Mouse (Mus musculus): ENCODE measurements at regions not wholly inside any gene's neighbourhood (a gene's known extent, or its start where the extent isn't known, plus 50 kb on each side); places are given as distances from the start of the nearest gene placed in this dataset.

DNA sequence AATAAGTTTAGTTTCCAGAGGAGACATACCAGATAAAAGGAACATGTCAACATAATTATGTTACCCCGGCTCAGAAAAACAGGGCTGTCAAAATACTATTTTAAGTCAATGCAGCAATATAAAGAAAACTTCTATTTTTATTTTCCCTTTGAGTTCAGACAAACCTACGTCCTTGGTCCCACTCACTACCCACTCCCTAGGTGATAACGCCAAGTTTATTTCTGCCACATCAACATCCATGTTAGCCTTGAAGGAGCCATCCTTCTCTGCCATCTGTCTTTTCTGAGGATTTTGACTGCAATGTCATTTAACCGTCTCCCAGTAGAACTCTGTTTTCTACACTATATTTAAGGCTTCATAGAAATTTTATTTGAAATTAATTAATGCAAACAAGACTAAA, 396.5 kb upstream of the Dppa4 start:
- TF ChIP-seq CTCF (IDR thresholded peaks at IDR 0.05; ENCODE audit: low read depth, low read length) (no peak), GATA1 (IDR thresholded peaks at IDR 0.05; ENCODE audit: borderline replicate concordance, low read length) (no peak), POLR2AphosphoS5 (IDR thresholded peaks at IDR 0.05; ENCODE audit: insufficient replicate concordance, low read depth, low read length) (no peak), TAL1 (conservative IDR thresholded peaks at IDR 0.05; ENCODE audit: low read depth, low read length) (no peak)
